17 mouse cellular contexts compared by ENCODE assay signal in the genomic region with DNA sequence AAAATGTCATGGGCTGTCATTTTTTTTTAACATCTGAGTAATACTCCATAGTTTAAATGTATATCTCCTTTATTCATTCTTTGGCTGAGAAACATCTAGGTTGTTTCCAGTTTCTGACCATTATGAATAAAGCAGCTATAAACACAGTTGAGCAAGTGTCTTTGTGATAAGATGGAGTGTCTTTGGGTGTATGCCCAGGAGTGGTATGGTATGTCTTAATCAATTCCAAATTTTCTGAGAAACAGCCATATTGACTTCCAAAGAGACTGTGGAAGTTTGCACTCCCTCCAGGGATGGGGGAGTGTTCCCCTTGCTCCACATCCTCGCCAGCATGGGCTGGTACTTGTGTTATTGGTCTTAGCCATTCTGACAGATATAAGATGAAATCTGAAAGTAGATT.
"Had no signal": no experiment of that assay in that cellular context is flagged by ENCODE, and none has a peak within 500 bp of the region (broad histone marks: within the 10 kb centered on the region; RNA-seq: fewer than 3 reads in every experiment).

No protein-coding gene starts in this region.

- DNase-seq: lung, adult 2 months; lung, postnatal 14 days; lung, postnatal 36 days; right cerebral cortex, postnatal 14 days; thymus, adult 2 months; thymus, postnatal 25 days; thymus, postnatal 4 days had no signal

- H3K4me3 ChIP-seq: lung, embryonic 15.5 days; megakaryocyte, embryonic 14.5 days; midbrain, embryonic 13.5 days; midbrain, embryonic 15.5 days; neural tube, embryonic 12.5 days; stomach, embryonic 15.5 days had no signal

- H3K36me3 ChIP-seq: lung, embryonic 15.5 days; midbrain, embryonic 13.5 days; midbrain, embryonic 15.5 days; neural tube, embryonic 12.5 days; stomach, embryonic 15.5 days had no signal

- H3K4me2 ChIP-seq: lung, embryonic 15.5 days; midbrain, embryonic 11.5 days; midbrain, embryonic 13.5 days; midbrain, embryonic 15.5 days; neural tube, embryonic 12.5 days; stomach, embryonic 15.5 days had no signal

- H3K27me3 ChIP-seq: lung, embryonic 15.5 days; megakaryocyte, embryonic 14.5 days; midbrain, embryonic 13.5 days; midbrain, embryonic 15.5 days; neural tube, embryonic 12.5 days; stomach, embryonic 15.5 days had no signal

- H3K4me1 ChIP-seq: lung, embryonic 15.5 days; megakaryocyte, embryonic 14.5 days; midbrain, embryonic 13.5 days; midbrain, embryonic 15.5 days; neural tube, embryonic 12.5 days; stomach, embryonic 15.5 days had no signal

- H3K27ac ChIP-seq: lung, embryonic 15.5 days; macrophage; midbrain, embryonic 13.5 days; midbrain, embryonic 15.5 days; neural tube, embryonic 12.5 days; stomach, embryonic 15.5 days; stomach, postnatal 0 days had no signal

- H3K9me3 ChIP-seq: lung, embryonic 15.5 days; midbrain, embryonic 13.5 days; midbrain, embryonic 15.5 days; neural tube, embryonic 12.5 days; stomach, embryonic 15.5 days had no signal

- ATAC-seq: lung, postnatal 0 days; midbrain, embryonic 13.5 days; midbrain, embryonic 15.5 days had no signal

- H3K9ac ChIP-seq: lung, embryonic 15.5 days; midbrain, embryonic 13.5 days; midbrain, embryonic 15.5 days; neural tube, embryonic 12.5 days; stomach, embryonic 15.5 days had no signal
